Mouse (Mus musculus): ENCODE results near the gene Clstn1. TPM values are rescaled to one million over a fixed set of nuclear protein-coding genes. Genes with fewer than 3 reads are reported as not detected.

Clstn1 gene
- polyA plus RNA-seq, 1 experiment from 2014 or later, result 33.5 TPM

GRCm38 (mm10) chr4:149600130-149600529 is 13.9 kb downstream of the Clstn1 start:
- no peak overlapping the region for H3K4me3 ChIP-seq (ENCODE audit: low read length)
- no peaks in the 10 kb centered on the region for H3K36me3 ChIP-seq (ENCODE audit: control insufficient read depth, insufficient read depth, low read length)
- H3K27ac ChIP-seq (ENCODE audit: low read depth, low read length), result no peak overlapping the region
- 90% methylated on average over 4 of the region's 4 CpGs for WGBS
- no peaks in the 10 kb centered on the region for H3K27me3 ChIP-seq (ENCODE audit: control insufficient read depth, insufficient read depth, low read length)
- no peak overlapping the region for H3K9ac ChIP-seq (ENCODE audit: low read depth, low read length)
- ATAC-seq (ENCODE audit: low FRiP score, low TSS enrichment), result no peak
- H3K4me1 ChIP-seq (ENCODE audit: control insufficient read depth, insufficient read depth, low read length), result peaks cover 4% of the 10 kb centered on the region; the same call in 1 of the 2 replicates
- no peak overlapping the region for H3K4me2 ChIP-seq (replicated peaks; ENCODE audit: low read depth, low read length)
- H3K9me3 ChIP-seq (ENCODE audit: control insufficient read depth, low read length), result no peaks in the 10 kb centered on the region

DNA sequence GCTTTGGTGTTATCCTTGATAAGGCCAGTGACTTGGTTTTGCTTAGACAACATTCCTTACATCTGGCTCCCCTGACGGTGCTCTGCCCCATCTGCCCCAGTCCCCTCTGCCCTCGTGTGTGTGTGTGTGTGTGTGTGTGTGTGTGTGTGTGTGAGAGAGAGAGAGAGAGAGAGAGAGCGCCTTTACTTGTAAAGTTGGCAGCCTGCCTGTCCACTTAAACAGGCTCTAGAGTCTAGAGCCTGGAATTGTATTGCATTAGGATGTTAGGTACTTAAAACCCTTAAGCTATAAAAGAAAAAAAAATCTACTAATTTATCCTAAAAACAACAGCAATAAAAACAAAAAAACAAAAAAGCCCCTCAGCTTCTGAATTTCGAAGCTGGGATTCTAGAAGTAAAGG is 15.2 kb downstream of the Clstn1 start:
- H3K36me3 ChIP-seq (ENCODE audit: control insufficient read depth, insufficient read depth, low read length), result no peaks in the 10 kb centered on the region
- H3K4me3 ChIP-seq (ENCODE audit: low read length), result no peak overlapping the region
- no peak overlapping the region for H3K9ac ChIP-seq (ENCODE audit: low read depth, low read length)
- no peaks in the 10 kb centered on the region for H3K9me3 ChIP-seq (ENCODE audit: control insufficient read depth, low read length)
- no peak overlapping the region for H3K4me2 ChIP-seq (replicated peaks; ENCODE audit: low read depth, low read length)
- H3K4me1 ChIP-seq (ENCODE audit: control insufficient read depth, insufficient read depth, low read length), result peaks cover 4% of the 10 kb centered on the region; the same call in 1 of the 2 replicates
- no peaks in the 10 kb centered on the region for H3K27me3 ChIP-seq (ENCODE audit: control insufficient read depth, insufficient read depth, low read length)
- H3K27ac ChIP-seq (ENCODE audit: low read depth, low read length), result no peak overlapping the region
- 32% methylated on average over 4 of the region's 4 CpGs for WGBS
- ATAC-seq (ENCODE audit: low FRiP score, low TSS enrichment), result no peak

GRCm38 (mm10) chr4:149602236-149602635 is 16.0 kb downstream of the Clstn1 start:
- Histone ChIP-seq H3K4me2 (replicated peaks; ENCODE audit: low read depth, low read length) (no peak overlapping the region), H3K36me3 (ENCODE audit: control insufficient read depth, insufficient read depth, low read length) (no peaks in the 10 kb centered on the region), H3K27me3 (ENCODE audit: control insufficient read depth, insufficient read depth, low read length) (no peaks in the 10 kb centered on the region), H3K4me3 (ENCODE audit: low read length) (no peak overlapping the region), H3K27ac (ENCODE audit: low read depth, low read length) (no peak overlapping the region), H3K9me3 (ENCODE audit: control insufficient read depth, low read length) (no peaks in the 10 kb centered on the region), H3K4me1 (ENCODE audit: control insufficient read depth, insufficient read depth, low read length) (peaks cover 7% of the 10 kb centered on the region; the same call in 1 of the 2 replicates), H3K9ac (ENCODE audit: low read depth, low read length) (no peak overlapping the region)
- 51% methylated on average over 7 of the region's 7 CpGs for WGBS
- no peak for ATAC-seq (ENCODE audit: low FRiP score, low TSS enrichment)

DNA sequence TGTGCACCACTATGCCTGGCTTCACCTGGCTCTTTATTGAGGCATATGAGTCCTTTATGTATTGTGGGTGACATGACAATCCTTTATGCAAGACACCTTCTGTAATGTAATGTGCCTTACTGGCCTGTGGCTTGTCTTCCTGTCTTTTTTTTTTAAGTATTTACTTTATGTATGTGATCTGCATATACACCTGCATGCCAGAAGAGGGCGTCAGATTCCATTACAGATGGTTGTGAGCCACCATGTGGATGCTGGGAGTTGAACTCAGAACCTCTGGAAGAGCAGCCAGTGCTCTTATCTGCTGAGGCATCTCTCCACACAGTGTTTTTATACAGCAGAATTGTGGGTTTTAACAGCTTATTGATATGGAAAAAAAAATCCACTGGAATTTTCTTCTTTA is 17.6 kb downstream of the Clstn1 start:
- ATAC-seq (ENCODE audit: low FRiP score, low TSS enrichment), result no peak
- Histone ChIP-seq H3K27me3 (ENCODE audit: control insufficient read depth, insufficient read depth, low read length) (no peaks in the 10 kb centered on the region), H3K4me2 (replicated peaks; ENCODE audit: low read depth, low read length) (no peak overlapping the region), H3K36me3 (ENCODE audit: control insufficient read depth, insufficient read depth, low read length) (no peaks in the 10 kb centered on the region), H3K4me3 (ENCODE audit: low read length) (no peak overlapping the region), H3K9me3 (ENCODE audit: control insufficient read depth, low read length) (no peaks in the 10 kb centered on the region), H3K27ac (ENCODE audit: low read depth, low read length) (no peak overlapping the region), H3K4me1 (ENCODE audit: control insufficient read depth, insufficient read depth, low read length) (peaks cover 14% of the 10 kb centered on the region), H3K9ac (ENCODE audit: low read depth, low read length) (no peak overlapping the region)
- 52% methylated on average over 1 of the region's 1 CpGs for WGBS

GRCm38 (mm10) chr4:149604518-149604917 is 18.2 kb downstream of the Clstn1 start:
- Histone ChIP-seq H3K36me3 (ENCODE audit: control insufficient read depth, insufficient read depth, low read length) (no peaks in the 10 kb centered on the region), H3K9me3 (ENCODE audit: control insufficient read depth, low read length) (no peaks in the 10 kb centered on the region), H3K9ac (ENCODE audit: low read depth, low read length) (no peak overlapping the region), H3K4me1 (ENCODE audit: control insufficient read depth, insufficient read depth, low read length) (peaks cover 14% of the 10 kb centered on the region), H3K27ac (ENCODE audit: low read depth, low read length) (no peak overlapping the region), H3K4me2 (replicated peaks; ENCODE audit: low read depth, low read length) (no peak overlapping the region), H3K27me3 (ENCODE audit: control insufficient read depth, insufficient read depth, low read length) (no peaks in the 10 kb centered on the region), H3K4me3 (ENCODE audit: low read length) (no peak overlapping the region)
- no peak for ATAC-seq (ENCODE audit: low FRiP score, low TSS enrichment)
- WGBS, result 81% methylated on average over 3 of the region's 3 CpGs

GRCm38 (mm10) chr4:149606056-149606455 is 19.8 kb downstream of the Clstn1 start:
- ATAC-seq (ENCODE audit: low FRiP score, low TSS enrichment), result no peak

DNA sequence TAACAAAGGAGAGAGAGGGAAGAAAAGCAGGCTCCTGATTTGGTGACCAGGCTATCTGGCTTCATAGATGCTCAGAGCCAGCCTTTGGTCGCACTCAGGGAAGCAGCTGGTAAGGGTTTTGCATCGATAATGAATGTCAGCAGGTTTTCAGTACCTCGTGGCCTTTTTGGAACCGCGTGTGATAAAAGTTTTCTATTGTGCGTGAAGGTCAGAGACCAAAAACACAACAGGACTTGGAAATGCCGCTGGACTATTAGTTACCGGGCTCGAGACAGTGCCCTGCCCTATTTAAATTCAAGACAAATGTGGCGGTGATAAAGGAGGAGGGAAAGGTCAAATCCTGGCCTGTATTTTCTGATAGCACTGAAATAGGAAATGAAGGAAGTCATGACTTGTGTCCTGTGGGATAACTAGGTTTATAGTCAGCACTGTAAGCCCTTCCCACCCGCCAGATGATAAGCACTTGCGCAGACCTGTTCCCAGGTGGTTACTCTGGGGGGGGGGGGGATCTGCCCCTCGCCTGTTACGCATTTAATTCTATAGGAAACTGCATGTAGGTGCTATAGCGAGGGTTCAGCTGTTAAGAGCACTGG is 20.6 kb downstream of the Clstn1 start:
- WGBS, result 69% methylated on average over 15 of the region's 15 CpGs
- Histone ChIP-seq H3K36me3 (ENCODE audit: control insufficient read depth, insufficient read depth, low read length) (no peaks in the 10 kb centered on the region), H3K4me3 (ENCODE audit: low read length) (no peak overlapping the region), H3K27me3 (ENCODE audit: control insufficient read depth, insufficient read depth, low read length) (no peaks in the 10 kb centered on the region), H3K4me1 (ENCODE audit: control insufficient read depth, insufficient read depth, low read length) (peaks cover 10% of the 10 kb centered on the region), H3K27ac (ENCODE audit: low read depth, low read length) (no peak overlapping the region), H3K4me2 (replicated peaks; ENCODE audit: low read depth, low read length) (no peak overlapping the region), H3K9me3 (ENCODE audit: control insufficient read depth, low read length) (no peaks in the 10 kb centered on the region), H3K9ac (ENCODE audit: low read depth, low read length) (no peak overlapping the region)
- ATAC-seq (ENCODE audit: low FRiP score, low TSS enrichment), result no peak

More at GRCm38 (mm10) chr4:149606056-149606455, 19.8 kb downstream of the Clstn1 start:
- H3K4me3 ChIP-seq (ENCODE audit: low read length), result no peak overlapping the region
- no peak overlapping the region for H3K9ac ChIP-seq (ENCODE audit: low read depth, low read length)
- no peaks in the 10 kb centered on the region for H3K27me3 ChIP-seq (ENCODE audit: control insufficient read depth, insufficient read depth, low read length)
- 86% methylated on average over 18 of the region's 18 CpGs for WGBS
- no peaks in the 10 kb centered on the region for H3K36me3 ChIP-seq (ENCODE audit: control insufficient read depth, insufficient read depth, low read length)
- no peak overlapping the region for H3K27ac ChIP-seq (ENCODE audit: low read depth, low read length)
- H3K9me3 ChIP-seq (ENCODE audit: control insufficient read depth, low read length), result no peaks in the 10 kb centered on the region
- H3K4me1 ChIP-seq (ENCODE audit: control insufficient read depth, insufficient read depth, low read length), result peaks cover 14% of the 10 kb centered on the region
- H3K4me2 ChIP-seq (replicated peaks; ENCODE audit: low read depth, low read length), result no peak overlapping the region

GRCm38 (mm10) chr4:149607591-149608308 is 21.5 kb downstream of the Clstn1 start:
- H3K27ac ChIP-seq (ENCODE audit: low read depth, low read length), result no peak overlapping the region
- no peak overlapping the region for H3K4me3 ChIP-seq (ENCODE audit: low read length)
- no peak overlapping the region for H3K9ac ChIP-seq (ENCODE audit: low read depth, low read length)
- H3K36me3 ChIP-seq (ENCODE audit: control insufficient read depth, insufficient read depth, low read length), result no peaks in the 10 kb centered on the region
- H3K9me3 ChIP-seq (ENCODE audit: control insufficient read depth, low read length), result no peaks in the 10 kb centered on the region
- H3K27me3 ChIP-seq (ENCODE audit: control insufficient read depth, insufficient read depth, low read length), result no peaks in the 10 kb centered on the region
- H3K4me1 ChIP-seq (ENCODE audit: control insufficient read depth, insufficient read depth, low read length), result peaks cover 10% of the 10 kb centered on the region
- peak; percentile 61; the same call in 1 of the 2 replicates for ATAC-seq (ENCODE audit: low FRiP score, low TSS enrichment)
- 43% methylated on average over 20 of the region's 20 CpGs for WGBS
- H3K4me2 ChIP-seq (replicated peaks; ENCODE audit: low read depth, low read length), result no peak overlapping the region

GRCm38 (mm10) chr4:149608309-149608638 is 22.0 kb downstream of the Clstn1 start:
- peaks cover 10% of the 10 kb centered on the region for H3K4me1 ChIP-seq (ENCODE audit: control insufficient read depth, insufficient read depth, low read length)
- no peak overlapping the region for H3K4me3 ChIP-seq (ENCODE audit: low read length)
- no peak overlapping the region for H3K27ac ChIP-seq (ENCODE audit: low read depth, low read length)
- no peak overlapping the region for H3K4me2 ChIP-seq (replicated peaks; ENCODE audit: low read depth, low read length)
- H3K36me3 ChIP-seq (ENCODE audit: control insufficient read depth, insufficient read depth, low read length), result no peaks in the 10 kb centered on the region
- H3K9ac ChIP-seq (ENCODE audit: low read depth, low read length), result no peak overlapping the region
- ATAC-seq (ENCODE audit: low FRiP score, low TSS enrichment), result no peak
- no peaks in the 10 kb centered on the region for H3K9me3 ChIP-seq (ENCODE audit: control insufficient read depth, low read length)
- WGBS, result 88% methylated on average over 6 of the region's 6 CpGs
- no peaks in the 10 kb centered on the region for H3K27me3 ChIP-seq (ENCODE audit: control insufficient read depth, insufficient read depth, low read length)

All from kidney, embryonic 14.5 days (tissue).